Mouse (Mus musculus) intestine, embryonic 15.5 days (tissue): ENCODE data around the gene Hist1h1e. TPM values are rescaled to one million over a fixed set of nuclear protein-coding genes. Genes with fewer than 3 reads are reported as not detected.
A peak's percentile ranks its signal among the peaks of the same experiment; 100 is the strongest.
"Not testable (repeated sequence)": the region's sequence is repeated elsewhere in the genome, so short reads cannot be mapped to it uniquely, and the experiment has no call there.

Experiments
- ATAC-seq: fragments of 200-750 bp; cut with Nextera tagmentation; 2 replicates; pipeline ENCODE4 v1.8.0; 2017; ENCODE audit warnings: moderate TSS enrichment, moderate library complexity
- H3K27ac ChIP-seq: fragments of 300-500 bp; sonication (generic); 2 replicates; pipeline ENCODE4 v1.5.1; 2015; ENCODE audit warnings: mild to moderate bottlenecking, inconsistent platforms
- H3K27me3 ChIP-seq: fragments of 300-500 bp; sonication (generic); replicated peaks from 2 replicates; pipeline ENCODE4 v1.6.1; 2015; ENCODE audit warnings: inconsistent platforms
- H3K36me3 ChIP-seq: fragments of 300-500 bp; sonication (generic); 2 replicates; pipeline ENCODE4 v1.6.1; 2015; ENCODE audit warnings: inconsistent platforms
- H3K4me1 ChIP-seq: fragments of 300-500 bp; sonication (generic); replicated peaks from 2 replicates; pipeline ENCODE4 v1.6.1; 2015; ENCODE audit warnings: inconsistent platforms
- H3K4me2 ChIP-seq: fragments of 300-500 bp; sonication (generic); replicated peaks from 2 replicates; pipeline ENCODE4 v1.6.1; 2015; ENCODE audit warnings: mild to moderate bottlenecking, inconsistent platforms
- H3K4me3 ChIP-seq: fragments of 300-500 bp; sonication (generic); replicated peaks from 2 replicates; pipeline ENCODE4 v1.5.1; 2015; ENCODE audit warnings: inconsistent platforms
- H3K9ac ChIP-seq: fragments of 300-500 bp; sonication (generic); 2 replicates; pipeline ENCODE4 v1.6.1; 2015; ENCODE audit warnings: inconsistent platforms
- H3K9me3 ChIP-seq: fragments of 300-500 bp; sonication (generic); 2 replicates; pipeline ENCODE4 v1.6.1; 2016; ENCODE audit warnings: inconsistent platforms
- WGBS: fragments of 180-500 bp; shearing (Covaris S2); methylation state at CpG from one replicate; pipeline ENCODE4 v1.1.7; 2015; 5-methylcytosine and 5-hydroxymethylcytosine counted together
- polyA plus RNA-seq: library from polyadenylated mRNA; unstranded; fragments of >200 nt; fragmentation: Nextera tagmentation; extraction: Ambion mirVana; gene quantifications from 2 replicates; pipeline ENCODE4 v1.2.1, GENCODE M21; 2015

The Hist1h1e gene
- polyA plus RNA-seq, 1 experiment from 2014 or later, result 21.2 TPM

DNA sequence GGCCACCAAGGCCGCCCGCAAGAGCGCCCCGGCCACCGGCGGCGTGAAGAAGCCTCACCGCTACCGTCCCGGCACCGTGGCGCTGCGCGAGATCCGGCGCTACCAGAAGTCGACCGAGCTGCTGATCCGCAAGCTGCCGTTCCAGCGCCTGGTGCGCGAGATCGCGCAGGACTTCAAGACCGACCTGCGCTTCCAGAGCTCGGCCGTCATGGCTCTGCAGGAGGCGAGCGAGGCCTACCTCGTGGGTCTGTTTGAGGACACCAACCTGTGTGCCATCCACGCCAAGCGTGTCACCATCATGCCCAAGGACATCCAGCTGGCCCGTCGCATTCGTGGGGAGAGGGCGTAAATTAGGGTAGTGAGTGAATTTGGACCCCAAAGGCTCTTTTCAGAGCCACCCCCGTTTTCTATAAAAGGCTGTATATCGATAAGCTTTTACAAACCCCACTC is 46.5 kb downstream of the Hist1h1e start:
- not testable (repeated sequence) for H3K36me3 ChIP-seq, H3K4me1 ChIP-seq, ATAC-seq, H3K9me3 ChIP-seq, H3K27me3 ChIP-seq
- Histone ChIP-seq H3K4me3 (peak overlapping the region; percentile 42), H3K27ac (peak overlapping the region; percentile 84), H3K4me2 (peak overlapping the region; percentile 69), H3K9ac (peak overlapping the region; percentile 65)
- 0% methylated on average over 20 of the region's 40 CpGs for WGBS

DNA sequence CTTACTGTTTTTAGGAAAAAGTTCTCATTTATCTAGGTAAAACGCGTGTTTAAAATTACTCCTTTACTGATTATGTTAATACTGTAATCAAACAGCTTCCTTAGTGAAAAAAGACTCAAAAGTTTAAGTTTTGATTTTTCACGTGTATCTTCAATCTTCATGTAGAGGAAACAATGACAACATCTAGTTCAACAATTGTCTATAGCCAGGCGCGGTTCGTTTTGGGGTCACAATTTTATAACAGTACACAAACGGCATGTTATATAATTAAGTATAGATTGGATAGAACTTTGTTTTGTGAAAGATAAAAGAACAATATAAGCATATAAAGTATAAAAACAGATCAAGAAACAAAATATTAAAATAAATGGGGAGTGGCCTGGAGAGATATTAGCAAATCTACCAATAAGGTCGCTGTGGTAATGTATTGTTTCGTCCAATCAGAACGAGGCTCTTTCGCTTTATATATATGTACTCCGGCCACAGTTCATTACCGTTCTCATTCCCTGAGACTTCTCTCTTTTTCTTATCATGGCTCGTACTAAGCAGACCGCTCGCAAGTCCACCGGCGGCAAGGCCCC is 47.0 kb downstream of the Hist1h1e start, which contains the start of gene Hist1h3d:
Hist1h3d (plus strand) TSS at position 493 of the 581 bp plus-strand sequence.
- Histone ChIP-seq H3K9ac (peak within 1 kb of the TSS; percentile 65), H3K27ac (peak within 1 kb of the TSS; percentile 84), H3K4me1 (no peaks in the 10 kb centered on the region), H3K36me3 (no peaks in the 10 kb centered on the region), H3K4me2 (peak within 1 kb of the TSS; percentile 69), H3K9me3 (no peaks in the 10 kb centered on the region), H3K27me3 (no peaks in the 10 kb centered on the region), H3K4me3 (peak within 1 kb of the TSS; percentile 42)
- under 1% methylated on average over 18 of the region's 18 CpGs for WGBS
- ATAC-seq, result peak; percentile 61

DNA sequence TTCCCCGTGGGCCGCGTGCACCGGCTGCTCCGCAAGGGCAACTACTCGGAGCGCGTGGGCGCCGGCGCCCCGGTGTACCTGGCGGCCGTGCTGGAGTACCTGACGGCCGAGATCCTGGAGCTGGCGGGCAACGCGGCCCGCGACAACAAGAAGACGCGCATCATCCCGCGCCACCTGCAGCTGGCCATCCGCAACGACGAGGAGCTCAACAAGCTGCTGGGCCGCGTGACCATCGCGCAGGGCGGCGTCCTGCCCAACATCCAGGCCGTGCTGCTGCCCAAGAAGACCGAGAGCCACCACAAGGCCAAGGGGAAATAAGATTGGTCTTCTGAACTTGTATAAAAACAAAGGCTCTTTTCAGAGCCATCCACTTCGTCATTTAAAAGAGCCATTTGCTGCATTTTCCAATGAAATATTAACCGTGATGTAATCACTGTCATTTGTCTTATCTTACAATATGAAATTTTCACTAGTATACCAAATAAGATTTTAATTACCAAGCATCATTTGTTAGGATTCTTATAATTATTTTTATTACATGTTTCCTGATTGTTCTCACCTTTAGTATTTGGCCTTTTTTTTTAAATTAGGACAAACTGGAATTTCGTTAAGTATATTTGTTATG is 47.7 kb downstream of the Hist1h1e start:
- Histone ChIP-seq H3K27ac (peak overlapping the region; percentile 81; the same call in 1 of the 2 replicates), H3K9ac (0 out of 2 replicates have a peak overlapping the region, but pooled peaks have one; percentile 41), H3K4me2 (peak overlapping the region; percentile 52)
- H3K9me3 ChIP-seq, H3K4me1 ChIP-seq, H3K27me3 ChIP-seq, H3K36me3 ChIP-seq, H3K4me3 ChIP-seq, ATAC-seq: not testable (repeated sequence)
- WGBS, result 2% methylated on average over 12 of the region's 39 CpGs

DNA sequence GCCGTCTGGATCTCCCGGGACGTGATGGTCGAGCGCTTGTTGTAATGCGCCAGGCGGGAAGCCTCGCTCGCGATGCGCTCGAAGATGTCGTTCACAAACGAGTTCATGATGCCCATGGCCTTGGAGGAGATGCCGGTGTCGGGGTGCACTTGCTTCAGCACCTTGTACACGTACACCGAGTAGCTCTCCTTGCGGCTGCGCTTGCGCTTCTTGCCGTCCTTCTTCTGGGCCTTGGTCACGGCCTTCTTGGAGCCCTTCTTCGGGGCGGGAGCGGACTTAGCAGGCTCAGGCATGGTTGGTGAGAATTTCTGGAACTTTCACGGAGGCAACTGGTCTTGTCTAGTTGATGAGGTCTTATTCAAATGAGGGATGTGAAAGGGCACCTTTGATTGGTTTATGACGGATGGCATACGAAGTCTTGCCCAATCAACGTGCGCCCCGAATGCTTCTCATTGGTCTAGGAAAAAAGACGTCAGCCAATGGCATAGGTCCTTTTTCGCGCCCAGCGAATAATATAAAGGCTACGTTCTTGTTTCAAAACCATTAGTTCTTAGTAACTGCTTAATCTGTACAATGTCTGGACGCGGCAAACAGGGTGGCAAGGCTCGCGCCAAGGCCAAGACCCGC is 48.3 kb downstream of the Hist1h1e start, which contains the start of the genes Hist1h2bf and Hist1h2ad:
Hist1h2bf (minus strand) TSS at position 299 of the 627 bp plus-strand sequence.
Hist1h2ad (plus strand) TSS at position 484 of the 627 bp plus-strand sequence.
- under 1% methylated on average over 36 of the region's 42 CpGs for WGBS

DNA sequence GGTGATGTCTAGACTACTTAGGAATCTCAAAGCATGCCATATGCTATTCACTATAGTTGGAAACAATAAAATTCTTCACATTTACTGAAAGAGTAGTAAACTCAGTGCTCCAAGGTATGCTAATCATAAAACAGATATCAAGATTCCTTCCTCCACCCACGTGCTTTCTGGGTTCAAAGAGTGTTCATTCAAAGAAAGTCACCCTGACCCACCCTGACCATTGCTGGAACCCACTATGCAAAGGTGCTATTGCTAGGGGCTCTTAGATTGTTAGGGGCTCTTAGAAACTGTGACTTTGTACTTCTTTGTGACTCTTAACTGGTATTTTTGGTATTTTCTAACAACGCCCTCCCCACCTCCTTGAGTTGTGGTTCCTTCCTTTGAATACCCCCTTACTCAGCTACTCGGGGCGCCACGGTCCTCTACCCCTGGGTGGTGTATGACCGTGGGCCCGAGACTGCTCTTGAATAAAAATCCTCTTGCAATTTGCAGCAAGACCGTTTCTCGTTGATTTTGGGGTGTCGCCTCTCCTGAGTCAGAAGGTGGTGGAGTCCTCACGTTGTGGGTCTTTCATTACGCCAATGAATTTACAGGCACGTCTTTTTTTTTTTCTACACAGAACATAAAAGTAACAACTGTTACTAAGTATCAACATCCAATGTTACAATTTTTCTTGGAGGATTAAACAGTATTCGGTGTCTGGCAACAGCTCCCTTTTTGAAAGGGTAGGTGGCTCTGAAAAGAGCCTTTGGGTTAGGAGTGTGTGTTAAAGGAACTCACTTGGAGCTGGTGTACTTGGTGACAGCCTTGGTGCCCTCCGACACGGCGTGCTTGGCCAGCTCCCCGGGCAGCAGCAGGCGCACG is 49.1 kb downstream of the Hist1h1e start:
- not testable (repeated sequence) for H3K36me3 ChIP-seq, H3K9me3 ChIP-seq, H3K4me1 ChIP-seq, ATAC-seq, H3K27me3 ChIP-seq
- Histone ChIP-seq H3K4me2 (peak overlapping the region; percentile 66), H3K9ac (peak overlapping the region; percentile 56), H3K27ac (peak overlapping the region; percentile 93), H3K4me3 (peak overlapping the region; percentile 42)
- 8% methylated on average over 20 of the region's 20 CpGs for WGBS

More for the DNA sequence above, 48.3 kb downstream of the Hist1h1e start, which contains the start of the genes Hist1h2bf and Hist1h2ad:
- not testable (repeated sequence) for H3K4me1 ChIP-seq, H3K36me3 ChIP-seq, H3K27me3 ChIP-seq, H3K9me3 ChIP-seq
- H3K27ac ChIP-seq, result peak within 1 kb of the TSS; percentile 93
- ATAC-seq, result peak; percentile 89
- H3K4me2 ChIP-seq, result peak within 1 kb of the TSS; percentile 66
- peak within 1 kb of the TSS; percentile 56 for H3K9ac ChIP-seq
- H3K4me3 ChIP-seq, result peak within 1 kb of the TSS; percentile 42

DNA sequence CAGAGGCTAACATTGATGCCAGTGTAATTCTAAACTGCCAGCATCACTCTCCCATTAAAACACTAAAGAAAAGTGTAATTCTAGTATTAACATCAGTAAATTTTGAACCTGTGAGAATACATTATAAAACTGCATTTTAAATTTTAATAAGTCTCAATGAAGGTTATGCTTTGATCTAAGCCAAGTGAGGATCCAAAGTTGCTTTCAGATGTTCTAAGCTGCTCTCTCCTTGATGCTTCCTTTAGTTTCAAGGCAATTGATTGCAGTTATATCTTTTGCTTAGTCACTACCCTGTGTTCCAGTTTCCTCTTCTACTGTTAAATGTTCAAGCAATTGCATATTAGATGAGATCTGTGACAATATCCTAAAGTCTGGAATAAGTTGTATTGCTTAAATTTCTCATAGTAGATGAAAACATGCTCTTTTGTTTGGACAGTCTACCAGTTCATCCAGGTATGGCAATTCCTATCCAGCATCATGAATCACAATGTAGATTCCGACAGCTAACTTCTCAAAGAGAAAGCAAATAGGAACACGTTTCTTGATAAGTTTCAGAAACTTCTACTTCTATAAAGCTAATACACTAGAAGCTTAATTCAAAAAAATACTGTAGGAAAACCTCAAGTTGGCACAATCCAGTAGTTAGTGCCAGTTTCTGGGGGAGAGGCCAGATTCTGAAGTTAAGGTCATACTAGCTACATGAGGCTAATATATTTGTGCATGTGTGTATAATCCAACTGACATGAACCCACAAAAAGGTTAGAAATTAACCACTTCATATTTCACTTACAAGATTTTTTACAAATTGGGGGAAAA is 49.9 kb downstream of the Hist1h1e start:
- H3K9ac ChIP-seq, result peak overlapping the region; percentile 56
- H3K4me1 ChIP-seq, result 0 out of 2 replicates have a peak, but pooled peaks cover 3% of the 10 kb centered on the region
- peak overlapping the region; percentile 42 for H3K4me3 ChIP-seq
- H3K36me3 ChIP-seq, result no peaks in the 10 kb centered on the region
- H3K27ac ChIP-seq, result peak overlapping the region; percentile 93
- WGBS, result 27% methylated on average over 2 of the region's 2 CpGs
- H3K27me3 ChIP-seq, result no peaks in the 10 kb centered on the region
- ATAC-seq, result no peak
- H3K9me3 ChIP-seq, result no peaks in the 10 kb centered on the region
- peak overlapping the region; percentile 66 for H3K4me2 ChIP-seq

DNA sequence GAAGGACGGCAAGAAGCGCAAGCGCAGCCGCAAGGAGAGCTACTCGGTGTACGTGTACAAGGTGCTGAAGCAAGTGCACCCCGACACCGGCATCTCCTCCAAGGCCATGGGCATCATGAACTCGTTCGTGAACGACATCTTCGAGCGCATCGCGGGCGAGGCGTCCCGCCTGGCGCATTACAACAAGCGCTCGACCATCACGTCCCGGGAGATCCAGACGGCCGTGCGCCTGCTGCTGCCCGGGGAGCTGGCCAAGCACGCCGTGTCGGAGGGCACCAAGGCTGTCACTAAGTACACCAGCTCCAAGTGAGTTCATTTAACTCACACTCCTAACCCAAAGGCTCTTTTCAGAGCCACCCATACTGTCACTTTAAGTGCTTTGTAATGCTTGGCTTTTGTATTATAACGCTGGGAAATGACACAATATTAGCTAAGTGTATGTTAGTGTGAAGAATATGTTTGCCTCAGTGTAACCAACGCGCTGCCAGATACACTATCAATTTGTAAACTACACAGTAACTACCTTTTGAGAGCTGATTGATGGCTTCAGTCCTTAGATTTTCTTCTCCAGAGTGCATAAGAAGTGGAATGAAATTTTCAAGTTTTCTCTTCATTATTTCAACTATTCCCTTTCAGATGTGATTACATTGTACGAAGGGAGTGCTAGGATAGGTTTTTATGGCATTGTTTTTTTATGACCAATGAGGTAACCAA is 50.7 kb downstream of the Hist1h1e start:
- not testable (repeated sequence) for H3K4me1 ChIP-seq, H3K36me3 ChIP-seq, H3K27me3 ChIP-seq, ATAC-seq, H3K9me3 ChIP-seq
- Histone ChIP-seq H3K4me3 (peak overlapping the region; percentile 42), H3K9ac (peak overlapping the region; percentile 56), H3K4me2 (peak overlapping the region; percentile 66), H3K27ac (peak overlapping the region; percentile 93)
- under 1% methylated on average over 18 of the region's 34 CpGs for WGBS

DNA sequence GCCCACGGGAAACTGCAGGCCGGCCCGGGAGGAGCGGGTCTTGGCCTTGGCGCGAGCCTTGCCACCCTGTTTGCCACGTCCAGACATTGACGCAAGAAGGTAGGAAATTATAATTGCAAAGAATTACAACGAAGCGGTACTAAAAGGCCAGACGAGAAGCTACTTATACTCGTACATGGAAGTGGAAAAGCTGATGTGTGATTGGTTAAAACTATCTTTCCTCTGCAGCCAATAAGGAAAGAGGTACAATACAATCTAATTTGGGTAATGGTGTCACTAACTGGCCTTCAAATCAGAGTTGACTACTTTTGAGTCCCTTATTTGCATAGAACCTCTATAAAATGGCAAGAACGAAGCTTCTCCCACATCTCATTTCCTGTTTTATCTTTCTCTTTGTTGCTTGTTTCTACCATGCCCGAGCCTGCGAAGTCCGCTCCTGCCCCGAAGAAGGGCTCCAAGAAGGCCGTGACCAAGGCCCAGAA is 51.3 kb downstream of the Hist1h1e start, which contains the start of the genes Hist1h2ae and Hist1h2bg:
Hist1h2ae (minus strand) TSS at position 199 of the 482 bp plus-strand sequence.
Hist1h2bg (plus strand) TSS at position 375 of the 482 bp plus-strand sequence.
- WGBS, result under 1% methylated on average over 18 of the region's 18 CpGs
- H3K4me2 ChIP-seq, result peak within 1 kb of the TSS; percentile 66
- H3K9me3 ChIP-seq, result no peaks in the 10 kb centered on the region
- H3K9ac ChIP-seq, result peak within 1 kb of the TSS; percentile 56
- H3K4me1 ChIP-seq, result 0 out of 2 replicates have a peak, but pooled peaks cover 3% of the 10 kb centered on the region
- ATAC-seq, result peak; percentile 92
- no peaks in the 10 kb centered on the region for H3K27me3 ChIP-seq
- peak within 1 kb of the TSS; percentile 42 for H3K4me3 ChIP-seq
- peak within 1 kb of the TSS; percentile 94 for H3K27ac ChIP-seq
- H3K36me3 ChIP-seq, result no peaks in the 10 kb centered on the region
